ENCODE assay signal across 10 mouse cellular contexts in the genomic region with DNA sequence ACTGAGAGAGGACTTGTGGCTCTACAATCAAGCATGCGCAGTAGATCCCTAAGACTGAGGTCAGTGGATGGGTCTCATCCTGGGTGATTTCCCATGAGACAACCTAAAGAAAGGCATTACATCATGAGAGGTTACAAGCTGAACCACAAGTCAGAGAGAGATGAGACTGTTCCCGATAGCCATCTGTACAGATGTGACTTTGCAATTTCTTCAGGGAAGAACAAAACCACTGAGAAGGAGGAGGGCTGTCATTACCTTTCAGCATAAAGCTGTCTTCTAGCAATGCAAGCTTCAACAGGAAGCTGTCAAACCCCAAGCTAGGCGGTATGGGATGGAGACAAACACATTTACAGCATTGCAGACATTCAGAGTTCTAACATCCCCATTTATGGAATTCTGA.
DNase-seq lines count a peak whose midpoint lies in the region; ATAC-seq lines count a peak whose summit lies in the region.
"Had no signal": no experiment of that assay in that cellular context is flagged by ENCODE, and none has a peak within 500 bp of the region (broad histone marks: within the 10 kb centered on the region; RNA-seq: fewer than 3 reads in every experiment).

No protein-coding gene starts in this region.

- WGBS in liver, embryonic 12.5 days (ENCODE audit: insufficient replicate concordance), result 29% methylated on average over 3 of the region's 3 CpGs
- WGBS in embryonic facial prominence, embryonic 14.5 days, result 57% methylated on average over 3 of the region's 3 CpGs
- WGBS in intestine, embryonic 14.5 days, result 54% methylated on average over 3 of the region's 3 CpGs
- WGBS in neural tube, embryonic 13.5 days, result 47% methylated on average over 3 of the region's 3 CpGs

- no peak overlapping the region for H3K4me3 ChIP-seq in liver, embryonic 12.5 days
- H3K4me3 ChIP-seq in embryonic facial prominence, embryonic 14.5 days (ENCODE audit: low read depth, low read length), result peak overlapping the region; percentile 46; the same call in 1 of the 2 replicates
- H3K4me3 ChIP-seq in intestine, embryonic 14.5 days (ENCODE audit: low read depth, low read length), result peak overlapping the region; percentile 63
- peak overlapping the region; percentile 81 for H3K4me3 ChIP-seq in neural tube, embryonic 13.5 days
- H3K4me3 ChIP-seq: erythroblast, embryonic 14.5 days had no signal

- no peak for ATAC-seq in liver, embryonic 12.5 days
- ATAC-seq in embryonic facial prominence, embryonic 14.5 days (ENCODE audit: low read depth), result no peak
- no peak for ATAC-seq in intestine, embryonic 14.5 days (replicated peaks; ENCODE audit: low FRiP score, low TSS enrichment, low read depth)
- no peak for ATAC-seq in neural tube, embryonic 13.5 days (ENCODE audit: low read depth)

- no peaks in the 10 kb centered on the region for H3K9me3 ChIP-seq in liver, embryonic 12.5 days (replicated peaks)
- H3K9me3 ChIP-seq in embryonic facial prominence, embryonic 14.5 days (ENCODE audit: control insufficient read depth, low read length), result no peaks in the 10 kb centered on the region
- H3K9me3 ChIP-seq in intestine, embryonic 14.5 days (ENCODE audit: control insufficient read depth, low read length), result no peaks in the 10 kb centered on the region
- H3K9me3 ChIP-seq in neural tube, embryonic 13.5 days, result no peaks in the 10 kb centered on the region

- no peak overlapping the region for H3K27ac ChIP-seq in liver, embryonic 12.5 days
- peak overlapping the region; percentile 96 for H3K27ac ChIP-seq in embryonic facial prominence, embryonic 14.5 days (replicated peaks; ENCODE audit: low read depth, low read length)
- peak overlapping the region; percentile 95 for H3K27ac ChIP-seq in intestine, embryonic 14.5 days (ENCODE audit: low read depth)
- peak overlapping the region; percentile 95 for H3K27ac ChIP-seq in neural tube, embryonic 13.5 days (replicated peaks)

- H3K27me3 ChIP-seq in liver, embryonic 12.5 days (replicated peaks), result no peaks in the 10 kb centered on the region; the same call in 1 of the 2 replicates
- H3K27me3 ChIP-seq in embryonic facial prominence, embryonic 14.5 days (replicated peaks; ENCODE audit: control insufficient read depth, insufficient read depth, low read length), result no peaks in the 10 kb centered on the region
- no peaks in the 10 kb centered on the region for H3K27me3 ChIP-seq in intestine, embryonic 14.5 days (replicated peaks; ENCODE audit: control insufficient read depth, insufficient read depth, low read length)
- no peaks in the 10 kb centered on the region for H3K27me3 ChIP-seq in neural tube, embryonic 13.5 days

- H3K4me1 ChIP-seq in liver, embryonic 12.5 days, result peaks cover 19% of the 10 kb centered on the region
- peaks cover 40% of the 10 kb centered on the region for H3K4me1 ChIP-seq in embryonic facial prominence, embryonic 14.5 days (ENCODE audit: control insufficient read depth, insufficient read depth, low read length)
- peaks cover 46% of the 10 kb centered on the region for H3K4me1 ChIP-seq in intestine, embryonic 14.5 days (replicated peaks; ENCODE audit: control insufficient read depth, insufficient read depth, low read length)
- H3K4me1 ChIP-seq in neural tube, embryonic 13.5 days (replicated peaks), result peaks cover 75% of the 10 kb centered on the region

- no peaks in the 10 kb centered on the region for H3K36me3 ChIP-seq in liver, embryonic 12.5 days
- H3K36me3 ChIP-seq in embryonic facial prominence, embryonic 14.5 days (ENCODE audit: control insufficient read depth, insufficient read depth, low read length), result peaks cover 5% of the 10 kb centered on the region; the same call in 1 of the 2 replicates
- no peaks in the 10 kb centered on the region for H3K36me3 ChIP-seq in intestine, embryonic 14.5 days (ENCODE audit: control insufficient read depth, insufficient read depth, low read length)
- no peaks in the 10 kb centered on the region for H3K36me3 ChIP-seq in neural tube, embryonic 13.5 days

- no peak for DNase-seq in liver
- no peak for DNase-seq in embryonic facial prominence, embryonic 14.5 days (ENCODE audit: low spot score)
- DNase-seq in intestine, embryonic 14.5 days (ENCODE audit: low spot score), result no peak
- no peak for DNase-seq in adrenal gland, adult 2 months
- no peak for DNase-seq in cerebellum, postnatal 36 days
- no peak for DNase-seq in gastrocnemius, postnatal 36 days
- DNase-seq: lung, adult 2 months had no signal

- peak overlapping the region; percentile 48; the same call in 1 of the 2 replicates for H3K4me2 ChIP-seq in liver, embryonic 12.5 days
- H3K4me2 ChIP-seq in embryonic facial prominence, embryonic 14.5 days (ENCODE audit: low read depth, low read length), result peak overlapping the region; percentile 58
- peak overlapping the region; percentile 68 for H3K4me2 ChIP-seq in intestine, embryonic 14.5 days (ENCODE audit: low read length)
- peak overlapping the region; percentile 93 for H3K4me2 ChIP-seq in neural tube, embryonic 13.5 days

- intact Hi-C loops in gastrocnemius, postnatal 36 days (cut with DNase I), result no loop called here

- H3K9ac ChIP-seq in liver, embryonic 12.5 days, result no peak overlapping the region
- H3K9ac ChIP-seq in embryonic facial prominence, embryonic 14.5 days (ENCODE audit: low read depth, low read length), result peak overlapping the region; percentile 61; the same call in 1 of the 2 replicates
- peak overlapping the region; percentile 53; the same call in 1 of the 2 replicates for H3K9ac ChIP-seq in intestine, embryonic 14.5 days (ENCODE audit: low read length)
- H3K9ac ChIP-seq in neural tube, embryonic 13.5 days, result peak overlapping the region; percentile 97
